Mouse (Mus musculus): ENCODE measurements around the gene Mical3.

GRCm38 (mm10) chr6:121051411-121051810 is 79.4 kb downstream of the Mical3 start:
- TF ChIP-seq GATA1 (IDR thresholded peaks at IDR 0.05; ENCODE audit: borderline replicate concordance, low read length) (no peak), FLI1 (IDR thresholded peaks at IDR 0.05; ENCODE audit: low read length) (no peak)
